Mouse (Mus musculus) left cerebral cortex, postnatal 4 days (tissue): ENCODE measurements at regions not wholly inside any gene's neighbourhood (a gene's known extent, or its start where the extent isn't known, plus 50 kb on each side); places are given as distances from the start of the nearest gene placed in this dataset.
"Not testable (repeated sequence)": the region's sequence is repeated elsewhere in the genome, so short reads cannot be mapped to it uniquely, and the experiment has no call there.

ENCODE experiments used
- DNase-seq: peaks from one replicate; pipeline ENCODE4 v3.0.0-alpha.2; 2022
- intact Hi-C: fragments of 180-260 bp; cut with DNase I; formaldehyde crosslinking; loops from one replicate; pipeline ENCODE4 v1.15.1; 2025

GRCm38 (mm10) chr4:153806180-153806692, 150.8 kb upstream of the A430005L14Rik start:
- no peak for DNase-seq
- intact Hi-C loops, result loop anchor here (5.0 kb wide), 1 partner anchor 136 kb away; no protein-coding TSS in a partner anchor

DNA sequence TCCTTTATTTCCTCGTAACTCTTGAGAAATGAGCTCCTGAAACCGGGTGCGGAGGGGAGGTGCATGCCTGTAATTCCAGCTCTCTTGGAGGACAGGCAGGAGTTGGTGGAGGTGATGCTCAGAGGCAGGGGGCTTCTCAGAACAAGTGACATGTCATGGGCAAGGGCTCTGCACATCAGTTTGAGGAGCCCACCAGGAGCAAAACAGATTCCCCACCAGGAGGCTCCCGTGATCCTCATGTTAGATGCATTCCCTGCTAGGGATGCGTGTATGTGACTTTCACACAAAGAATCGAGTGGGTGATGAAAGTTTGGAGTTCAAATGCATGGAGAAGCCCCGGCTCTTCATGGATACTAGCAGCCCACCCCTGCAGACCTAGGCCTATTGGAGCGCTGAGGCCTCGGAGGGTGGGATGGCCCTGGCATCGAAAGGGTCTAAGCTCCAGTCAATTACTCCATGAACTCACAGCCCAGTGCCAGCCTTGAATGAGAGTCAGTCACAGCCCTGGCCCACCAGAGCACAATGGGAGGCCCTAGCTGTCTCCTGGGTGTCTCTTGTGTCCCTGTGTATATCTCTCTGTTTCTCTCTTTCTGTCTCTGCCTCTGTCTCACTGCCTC, 150.1 kb upstream of the A430005L14Rik start:
- DNase-seq, result peak; percentile 15
- intact Hi-C loops, result loop anchor here (5.0 kb wide), 1 partner anchor 135 kb away; no protein-coding TSS in a partner anchor

DNA sequence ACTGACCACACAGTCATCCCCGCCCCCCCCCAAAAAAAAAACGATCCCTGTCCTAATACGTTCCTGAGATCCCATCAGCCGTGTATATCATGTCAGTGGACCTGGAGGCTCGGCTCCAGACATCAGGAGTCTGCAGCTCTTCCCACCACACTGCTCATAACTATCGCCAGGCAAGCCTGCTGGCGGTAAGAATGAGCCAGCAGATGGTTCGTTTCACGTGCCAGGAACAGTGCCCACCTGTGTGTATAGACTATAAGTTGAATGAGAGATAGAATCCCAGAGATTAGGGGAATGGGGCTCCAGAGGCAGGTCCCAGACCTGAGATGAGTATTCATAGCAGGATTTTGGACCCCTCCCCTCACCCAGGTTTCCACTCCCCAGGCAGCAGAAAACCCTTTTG, 144.2 kb upstream of the A430005L14Rik start:
- intact Hi-C loops, result no loop called here
- no peak for DNase-seq

DNA sequence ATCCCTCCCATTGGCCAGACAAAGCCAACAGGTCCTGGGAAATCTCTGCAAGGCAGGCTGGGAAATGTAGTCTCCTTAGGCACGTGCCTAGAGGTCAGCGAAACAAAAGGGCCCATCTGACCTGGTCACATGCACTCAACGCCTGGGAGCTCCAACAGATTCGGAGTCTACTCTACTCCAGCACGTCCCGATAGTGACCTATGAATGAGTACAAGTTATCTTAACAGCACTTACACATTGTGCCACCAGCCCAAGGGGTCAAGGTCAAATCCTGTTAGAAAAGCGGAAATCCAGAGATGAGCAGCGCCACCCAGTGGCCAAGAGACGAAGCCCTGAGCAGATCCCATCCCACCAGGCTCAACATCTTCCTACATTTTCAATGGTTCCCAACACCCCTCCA, 129.1 kb upstream of the A430005L14Rik start:
- intact Hi-C loops, result no loop called here
- DNase-seq, result peak; percentile 26

- intact Hi-C loops, result no loop called here
- no peak for DNase-seq
Observed at GRCm38 (mm10) chr4:153829766-153830165, 127.3 kb upstream of the A430005L14Rik start.

DNA sequence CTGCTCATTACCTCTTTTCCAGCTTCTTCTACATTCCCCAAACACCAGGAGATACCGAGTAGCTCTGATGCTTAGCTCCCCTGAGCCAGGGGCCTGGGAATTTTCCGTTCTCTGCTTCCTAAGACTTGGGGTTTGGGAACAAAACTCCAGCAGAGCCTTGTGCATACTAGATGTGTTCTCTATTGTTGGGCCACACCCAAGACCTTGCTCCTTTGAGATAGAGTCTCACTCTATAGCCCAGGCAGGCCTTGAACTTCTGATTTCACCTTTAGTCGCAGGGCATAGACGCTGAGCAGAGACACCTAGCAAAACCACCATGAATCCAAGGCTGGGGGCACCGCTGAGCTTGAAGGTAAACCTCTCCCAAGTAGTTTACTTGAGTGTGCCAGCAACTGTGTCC, 126.5 kb upstream of the A430005L14Rik start:
- DNase-seq, result no peak
- intact Hi-C loops, result no loop called here

DNA sequence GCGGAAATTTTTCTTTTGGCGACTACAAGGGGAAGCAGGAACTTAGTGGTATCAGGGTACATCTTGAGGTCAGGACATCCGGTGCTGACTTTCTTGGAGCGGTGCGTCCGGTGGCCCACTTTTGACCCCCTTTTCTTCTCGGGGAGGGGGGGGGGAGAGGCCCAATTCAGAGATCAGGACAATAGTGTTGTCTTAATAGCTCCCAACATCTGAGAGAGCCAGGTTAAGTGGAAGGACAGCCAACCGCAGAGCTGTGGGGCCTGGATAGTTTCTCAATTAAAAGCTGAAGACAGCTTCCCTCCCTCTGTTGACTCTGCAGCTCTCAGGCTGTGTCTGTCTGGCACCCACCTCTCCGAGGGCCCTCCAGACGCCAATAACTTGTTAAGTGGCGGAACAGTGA, 125.8 kb upstream of the A430005L14Rik start:
- intact Hi-C loops, DNase-seq: not testable (repeated sequence)

DNA sequence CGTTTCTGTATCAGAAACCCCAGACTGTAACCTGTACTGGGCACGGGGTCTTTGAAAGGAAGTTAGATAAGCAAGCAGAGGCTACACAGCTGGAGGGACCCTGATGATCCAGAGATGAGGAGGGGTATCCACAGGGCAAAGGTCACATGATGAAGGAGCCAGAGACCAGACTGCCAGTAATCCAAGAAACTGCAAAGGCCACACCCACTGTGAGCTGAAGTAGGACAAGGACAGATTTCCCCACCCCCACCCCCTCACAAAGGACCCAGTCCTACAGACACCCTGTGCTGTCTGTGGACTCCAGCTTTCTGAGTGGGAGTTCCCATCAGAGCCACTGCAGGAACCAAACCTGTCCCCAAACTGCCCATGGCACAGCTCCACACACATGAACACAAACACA, 124.9 kb upstream of the A430005L14Rik start:
- no peak for DNase-seq

DNA sequence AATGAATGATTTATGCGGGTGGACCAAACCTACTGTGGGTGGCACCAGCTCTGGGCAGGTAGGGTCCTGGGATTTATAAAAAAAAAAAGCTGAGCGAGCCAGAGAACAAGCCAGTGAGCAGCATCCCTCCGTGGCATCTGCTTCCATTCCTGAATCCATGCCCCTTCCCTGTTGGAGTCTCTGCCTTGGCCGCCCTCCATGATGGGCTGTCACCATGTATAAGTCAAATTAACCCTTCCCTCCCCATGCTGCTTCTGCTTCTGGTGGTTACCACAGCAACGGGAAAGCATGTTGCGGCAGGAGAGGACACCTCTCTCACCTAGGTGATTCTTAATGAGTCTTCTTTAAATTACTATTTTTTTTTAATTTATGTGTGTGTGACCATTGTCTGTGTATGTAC, 112.3 kb upstream of the A430005L14Rik start:
- peak; percentile 39 for DNase-seq
- intact Hi-C loops, result no loop called here

More for the DNA sequence above, 124.9 kb upstream of the A430005L14Rik start:
- intact Hi-C loops, result no loop called here

- intact Hi-C loops, result no loop called here
- no peak for DNase-seq
Observed at GRCm38 (mm10) chr4:153848274-153848673, 108.8 kb upstream of the A430005L14Rik start.

- no peak for DNase-seq
- intact Hi-C loops, result no loop called here
Observed at GRCm38 (mm10) chr4:153850186-153850585, 106.9 kb upstream of the A430005L14Rik start.

DNA sequence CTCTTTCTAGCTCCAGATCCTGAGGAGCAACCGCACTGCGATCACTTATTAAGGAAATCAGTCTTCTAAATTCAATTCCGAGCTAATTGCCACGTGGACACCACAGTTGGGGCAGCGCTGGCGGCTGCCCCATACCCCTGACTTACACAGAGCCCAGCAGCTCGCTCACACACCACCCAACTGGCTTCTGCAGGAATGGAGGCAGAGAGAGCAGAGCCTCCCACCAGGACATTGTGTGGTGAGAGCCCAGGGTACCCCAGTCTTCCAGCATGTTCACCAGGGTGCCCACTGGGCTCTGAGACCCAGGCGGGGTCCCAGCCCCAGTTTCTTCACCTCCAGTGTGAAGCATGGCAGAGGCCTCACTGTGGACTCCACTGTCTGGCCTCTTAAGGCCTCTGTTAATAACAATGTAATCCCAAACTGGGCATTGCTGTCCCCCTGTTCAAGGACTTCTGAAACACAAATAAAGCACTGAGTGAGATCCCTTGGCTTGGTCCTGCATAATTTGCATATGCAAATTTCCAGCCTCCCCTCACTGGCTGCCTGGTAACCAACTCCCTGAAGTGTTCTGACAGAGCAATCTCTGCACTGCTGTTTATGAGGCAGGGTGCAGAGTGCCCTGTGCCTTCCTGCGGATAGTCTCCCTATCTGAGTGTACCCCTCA, 102.8 kb upstream of the A430005L14Rik start:
- DNase-seq, result peak; percentile 24
- intact Hi-C loops, result no loop called here

DNA sequence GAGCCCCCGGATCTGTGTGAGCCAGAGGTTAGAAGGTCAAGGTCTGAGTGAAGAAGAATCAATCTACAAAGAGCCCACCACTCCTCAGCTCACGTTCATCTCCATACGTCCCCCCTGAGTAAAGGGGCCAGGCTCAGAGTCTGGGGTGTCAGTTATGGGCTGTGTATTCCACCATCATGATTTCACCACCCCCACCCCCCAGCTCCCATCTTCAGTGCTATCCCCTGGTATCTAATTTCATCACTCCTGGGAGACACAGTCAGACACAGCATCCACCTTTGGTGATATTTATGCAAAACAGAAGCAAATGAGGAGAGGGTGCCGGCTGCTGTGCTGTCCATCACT, 102.3 kb upstream of the A430005L14Rik start:
- DNase-seq, result no peak
- intact Hi-C loops, result no loop called here

DNA sequence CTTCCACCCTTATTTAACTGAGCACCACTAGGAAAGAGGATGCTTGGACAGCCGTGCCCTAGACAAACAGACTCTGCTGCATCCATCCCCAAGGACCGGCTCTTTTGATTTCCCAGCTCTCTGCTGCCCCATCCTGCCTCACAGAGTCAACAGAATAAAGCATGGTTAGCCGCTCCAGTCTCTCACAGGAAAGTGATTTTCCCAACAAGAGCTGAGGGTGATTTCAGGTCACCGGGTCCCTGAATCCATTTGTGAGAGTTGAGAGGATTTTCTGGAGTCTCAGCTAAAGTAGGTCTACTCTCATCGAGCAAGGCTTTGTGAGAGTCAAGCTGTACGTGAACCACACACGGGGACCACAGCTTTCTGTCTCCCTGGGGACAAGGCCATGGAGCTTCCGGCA, 95.6 kb upstream of the A430005L14Rik start:
- intact Hi-C loops, result no loop called here
- no peak for DNase-seq

DNA sequence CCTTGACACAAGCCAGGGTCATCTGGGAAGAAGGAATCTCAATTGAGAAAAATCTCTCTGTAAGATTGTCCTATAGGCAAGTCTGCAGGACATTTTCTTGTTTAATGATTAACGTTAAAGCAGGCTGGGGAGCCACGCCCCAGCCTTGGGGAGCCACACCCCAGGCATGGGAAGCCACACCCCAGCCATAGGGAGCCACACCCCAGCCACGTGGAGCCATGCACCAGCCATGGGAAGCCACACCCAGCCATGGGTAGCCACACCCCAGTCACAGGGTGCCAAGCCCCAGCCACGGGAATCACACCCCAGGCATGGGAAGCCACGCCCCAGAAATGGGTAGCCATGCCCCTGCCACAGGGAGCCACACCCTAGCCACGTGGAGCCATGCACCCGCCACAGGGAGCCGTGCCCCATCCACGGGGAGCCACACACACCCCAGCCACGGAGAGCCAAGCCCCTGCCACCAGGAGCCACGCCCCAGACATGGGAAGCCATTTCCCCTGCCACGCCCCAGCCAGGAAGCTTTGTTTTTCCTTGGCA, 94.8 kb upstream of the A430005L14Rik start:
- DNase-seq, result no peak
- intact Hi-C loops, result no loop called here

DNA sequence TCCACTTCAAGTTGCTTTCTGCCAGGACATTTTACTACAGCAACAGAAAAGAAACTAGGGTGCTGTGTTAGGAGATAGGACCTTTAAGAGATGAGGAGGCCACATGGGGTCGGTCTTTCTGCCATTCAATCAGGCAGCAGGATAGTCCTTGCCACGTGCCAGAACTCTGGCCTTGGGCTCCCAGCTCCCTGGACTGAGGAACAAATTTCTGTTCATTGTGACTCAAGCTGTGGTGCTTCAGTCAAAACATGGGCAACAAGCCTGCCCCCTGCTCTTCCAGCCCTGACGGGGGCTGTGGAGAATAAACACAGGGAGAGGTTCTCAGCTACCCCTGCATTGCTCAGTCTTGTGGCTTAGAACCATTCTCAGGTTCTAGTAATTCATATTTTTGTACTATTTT, 84.7 kb upstream of the A430005L14Rik start:
- no peak for DNase-seq
- intact Hi-C loops, result no loop called here

GRCm38 (mm10) chr4:153875036-153875435, 82.0 kb upstream of the A430005L14Rik start:
- intact Hi-C loops, DNase-seq: not testable (repeated sequence)

DNA sequence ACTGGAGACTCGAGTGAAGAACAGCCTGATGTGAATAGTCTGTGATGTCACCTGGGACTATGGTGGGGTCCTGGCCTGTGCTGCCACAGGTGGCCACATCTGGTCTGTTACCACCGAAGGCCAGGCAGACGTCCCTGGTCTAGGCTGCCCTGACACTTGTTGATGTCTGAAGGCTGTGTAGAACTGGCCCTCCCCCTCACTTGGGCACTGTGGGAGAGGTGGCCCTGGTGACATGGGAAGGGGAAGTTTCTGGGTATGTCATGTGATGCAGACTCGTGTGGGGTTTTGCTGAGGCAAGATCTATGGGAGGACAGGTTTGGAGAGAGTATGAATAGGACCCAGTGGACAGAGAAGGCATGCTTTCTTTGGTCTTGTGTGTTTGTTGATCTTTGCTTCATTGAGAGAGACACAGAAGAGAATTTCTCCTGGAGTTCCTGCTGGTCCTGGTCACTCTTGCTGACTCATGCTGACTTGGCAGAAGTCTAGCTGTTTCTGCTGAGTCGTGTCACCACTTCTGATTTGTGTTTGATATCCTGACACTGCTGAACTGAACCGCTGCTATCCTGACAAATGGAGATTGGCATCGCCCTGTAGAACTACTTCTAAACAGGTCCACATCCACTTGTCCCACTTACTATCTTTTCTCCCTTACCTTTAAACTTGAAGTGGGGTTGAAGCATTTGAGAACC, 79.9 kb upstream of the A430005L14Rik start:
- DNase-seq, result no peak
- intact Hi-C loops, result no loop called here

DNA sequence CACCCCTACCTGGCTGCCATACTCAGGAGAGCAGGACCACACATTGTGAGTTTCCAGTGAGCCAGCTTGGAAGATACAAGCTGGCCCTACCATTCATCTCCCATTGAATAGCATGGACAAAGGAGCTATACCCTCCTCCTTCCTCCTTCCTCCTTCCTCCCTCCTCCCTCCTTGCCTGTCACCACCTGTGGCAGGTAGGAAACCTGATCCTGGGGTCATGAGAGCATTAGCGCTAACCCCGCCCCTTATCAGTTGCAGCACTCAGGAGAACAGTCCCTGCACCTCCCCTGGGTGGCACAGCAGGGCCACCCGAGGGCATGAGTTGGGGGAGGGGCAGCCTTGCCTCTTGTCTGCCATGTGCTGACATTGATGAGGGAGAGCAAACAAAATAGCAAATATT, 74.0 kb upstream of the A430005L14Rik start:
- DNase-seq, result no peak
- intact Hi-C loops, result no loop called here

DNA sequence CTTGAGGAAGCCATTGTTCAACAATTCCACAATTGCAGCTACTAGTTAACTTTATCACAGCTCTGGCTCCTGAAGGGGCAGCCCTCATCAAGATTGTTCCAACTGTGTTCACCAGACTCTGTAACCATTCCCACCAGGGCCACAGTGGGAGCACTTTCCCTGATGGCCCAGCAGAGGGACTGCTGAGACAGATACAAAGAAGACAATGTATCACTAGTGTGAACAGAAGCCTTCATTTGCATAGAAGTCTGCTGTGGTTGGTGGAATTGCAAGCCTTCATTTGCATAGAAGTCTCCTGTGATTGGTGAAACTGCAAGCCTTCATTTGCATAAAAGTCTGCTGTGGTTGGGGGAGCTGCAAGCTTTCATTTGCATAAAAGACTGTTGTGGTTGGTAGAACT, 73.0 kb upstream of the A430005L14Rik start:
- DNase-seq, result no peak

DNA sequence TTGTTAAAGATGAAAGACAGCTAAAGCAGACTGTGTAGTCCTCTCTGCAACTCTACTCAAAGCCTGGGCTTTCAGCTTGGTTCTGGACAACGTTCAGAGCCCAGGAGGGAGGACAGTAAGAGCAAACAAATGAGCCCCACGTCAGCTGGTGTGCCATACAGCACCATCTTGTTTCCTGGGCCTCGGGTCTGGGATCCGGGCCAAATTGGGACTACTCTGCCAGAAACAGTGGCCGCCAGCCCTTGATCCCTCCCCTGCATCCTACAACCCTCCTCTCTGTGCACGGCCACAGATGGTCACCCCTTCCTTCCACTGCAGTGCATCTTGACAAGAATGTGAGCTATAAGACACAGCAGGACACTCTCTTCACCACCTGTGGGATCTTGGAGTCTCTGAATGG, 71.2 kb upstream of the A430005L14Rik start:
- intact Hi-C loops, result no loop called here
- DNase-seq, result peak; percentile 93

More for the DNA sequence above, 73.0 kb upstream of the A430005L14Rik start:
- intact Hi-C loops, result no loop called here

GRCm38 (mm10) chr4:153890130-153890529, 66.9 kb upstream of the A430005L14Rik start:
- no peak for DNase-seq
- intact Hi-C loops, result no loop called here
